Comparison of ENCODE assay signal across 9 mouse cellular contexts in the genomic region with DNA sequence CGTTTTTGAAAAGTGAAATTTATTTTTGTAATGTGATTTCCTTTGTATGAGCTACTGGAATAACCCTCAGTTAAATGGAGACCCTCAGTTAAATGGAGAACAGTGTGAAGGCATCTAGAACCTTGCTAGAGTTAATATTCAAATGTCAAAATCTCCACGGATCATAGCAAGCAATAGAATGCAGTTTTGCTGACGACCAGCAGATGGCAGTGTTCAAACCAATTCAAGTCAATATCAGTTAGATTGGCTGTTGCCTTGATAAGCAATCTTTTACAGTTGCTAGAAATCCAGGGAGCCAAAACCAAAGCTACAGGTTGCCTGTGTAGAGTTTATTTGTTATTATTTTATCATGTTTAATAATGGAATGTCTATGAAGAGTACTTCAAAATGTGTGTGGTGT. TPM values are rescaled to one million over a fixed set of nuclear protein-coding genes. Genes with fewer than 3 reads are reported as not detected.
DNase-seq lines count a peak whose midpoint lies in the region; ATAC-seq and TF ChIP-seq lines count a peak whose summit lies in the region.
"Had no signal": no experiment of that assay in that cellular context is flagged by ENCODE, and none has a peak within 500 bp of the region (broad histone marks: within the 10 kb centered on the region; RNA-seq: fewer than 3 reads in every experiment).

No protein-coding gene starts in this region.

- no peak overlapping the region for H3K4me2 ChIP-seq in forebrain, postnatal 0 days (ENCODE audit: low read depth)
- H3K4me2 ChIP-seq in forebrain, embryonic 13.5 days: no peak overlapping the region
- H3K4me2 ChIP-seq in limb, embryonic 14.5 days (replicated peaks; ENCODE audit: low read depth, low read length, severe bottlenecking): no peak overlapping the region
- H3K4me2 ChIP-seq: neural tube, embryonic 12.5 days had no signal

- no peak overlapping the region for H3K27ac ChIP-seq in forebrain, postnatal 0 days (ENCODE audit: low read depth, low read length)
- H3K27ac ChIP-seq in forebrain, embryonic 13.5 days: no peak overlapping the region
- H3K27ac ChIP-seq in cortical plate, adult 2 months (ENCODE audit: insufficient read depth, low read length): no peak overlapping the region
- H3K27ac ChIP-seq in limb, embryonic 14.5 days (replicated peaks; ENCODE audit: low read depth, low read length): no peak overlapping the region
- H3K27ac ChIP-seq: neural tube, embryonic 12.5 days had no signal

- TF ChIP-seq CTCF in forebrain, postnatal 0 days (IDR thresholded peaks at IDR 0.05; ENCODE audit: low read depth): peak; percentile 89
- TF ChIP-seq CTCF in cortical plate, adult 2 months (IDR thresholded peaks at IDR 0.05; ENCODE audit: extremely low read depth, insufficient read depth, low read length): peak; percentile 58; the same call in 1 of the 2 replicates

- whole genome bisulfite sequencing in forebrain, postnatal 0 days: 23% methylated on average over 3 of the region's 3 CpGs
- WGBS in forebrain, embryonic 13.5 days: 22% methylated on average over 3 of the region's 3 CpGs
- 22% methylated on average over 3 of the region's 3 CpGs for WGBS in limb, embryonic 14.5 days

- H3K4me3 ChIP-seq in forebrain, postnatal 0 days (ENCODE audit: low read depth, low read length): no peak overlapping the region
- H3K4me3 ChIP-seq in forebrain, embryonic 13.5 days: no peak overlapping the region
- no peak overlapping the region for H3K4me3 ChIP-seq in cortical plate, adult 2 months (ENCODE audit: insufficient read depth, low read length)
- no peak overlapping the region for H3K4me3 ChIP-seq in limb, embryonic 14.5 days (replicated peaks; ENCODE audit: low read length)
- H3K4me3 ChIP-seq: neural tube, embryonic 12.5 days had no signal

- no peaks in the 10 kb centered on the region for H3K36me3 ChIP-seq in forebrain, postnatal 0 days (ENCODE audit: insufficient read depth)
- H3K36me3 ChIP-seq in forebrain, embryonic 13.5 days (ENCODE audit: poor library complexity, severe bottlenecking): no peaks in the 10 kb centered on the region
- H3K36me3 ChIP-seq in limb, embryonic 14.5 days (ENCODE audit: control insufficient read depth, insufficient read depth, low read length): no peaks in the 10 kb centered on the region
- H3K36me3 ChIP-seq: neural tube, embryonic 12.5 days had no signal

- ATAC-seq in forebrain, postnatal 0 days: no peak; the same call in 1 of the 2 replicates
- no peak for ATAC-seq in forebrain, embryonic 13.5 days
- no peak for ATAC-seq in limb, embryonic 14.5 days (ENCODE audit: low FRiP score, low read depth)

- H3K4me1 ChIP-seq in forebrain, postnatal 0 days (ENCODE audit: insufficient read depth): no peaks in the 10 kb centered on the region
- H3K4me1 ChIP-seq in forebrain, embryonic 13.5 days: no peaks in the 10 kb centered on the region
- H3K4me1 ChIP-seq in cortical plate, adult 2 months (ENCODE audit: control insufficient read depth, insufficient read depth, low read length): no peaks in the 10 kb centered on the region
- H3K4me1 ChIP-seq in limb, embryonic 14.5 days (ENCODE audit: control insufficient read depth, insufficient read depth, low read length): no peaks in the 10 kb centered on the region
- H3K4me1 ChIP-seq: neural tube, embryonic 12.5 days had no signal

- H3K9me3 ChIP-seq in forebrain, postnatal 0 days (ENCODE audit: low read length): no peaks in the 10 kb centered on the region
- H3K9me3 ChIP-seq in forebrain, embryonic 13.5 days (replicated peaks): no peaks in the 10 kb centered on the region
- H3K9me3 ChIP-seq in limb, embryonic 14.5 days (ENCODE audit: control insufficient read depth, low read length): no peaks in the 10 kb centered on the region
- H3K9me3 ChIP-seq: neural tube, embryonic 12.5 days had no signal

- TF ChIP-seq POLR2A in cortical plate, adult 2 months (IDR thresholded peaks at IDR 0.05; ENCODE audit: extremely low read depth, insufficient read depth, low read length): no peak
- TF ChIP-seq POLR2A in limb, embryonic 14.5 days (IDR thresholded peaks at IDR 0.05; ENCODE audit: borderline replicate concordance, extremely low read depth, insufficient read depth, insufficient read length): no peak

- no peak overlapping the region for H3K9ac ChIP-seq in forebrain, postnatal 0 days
- H3K9ac ChIP-seq in forebrain, embryonic 13.5 days: no peak overlapping the region
- H3K9ac ChIP-seq in limb, embryonic 14.5 days (ENCODE audit: low read depth, low read length, severe bottlenecking): no peak overlapping the region
- H3K9ac ChIP-seq: neural tube, embryonic 12.5 days had no signal

- no peaks in the 10 kb centered on the region for H3K27me3 ChIP-seq in forebrain, postnatal 0 days (ENCODE audit: insufficient read depth, low read length)
- H3K27me3 ChIP-seq in forebrain, embryonic 13.5 days: no peaks in the 10 kb centered on the region
- H3K27me3 ChIP-seq in limb, embryonic 14.5 days (ENCODE audit: control insufficient read depth, insufficient read depth, low read length): no peaks in the 10 kb centered on the region
- H3K27me3 ChIP-seq: neural tube, embryonic 12.5 days had no signal

- peak; percentile 83 for DNase-seq in forebrain, postnatal 0 days
- DNase-seq in urinary bladder, adult 18-20 months (ENCODE audit: low spot score in 2 of 2): peak; percentile 15 to 23
- no peak for DNase-seq in urinary bladder, adult 2 months (ENCODE audit: low spot score)
- DNase-seq in kidney, adult 8-10 months: peak; percentile 26 to 58
- peak; percentile 61 for DNase-seq in limb, embryonic 14.5 days (ENCODE audit: low spot score)
- peak; percentile 29 for DNase-seq in right cerebral cortex, postnatal 14 days

RNA-seq across cellular contexts. Expression of a gene that starts 2.6 kb away (rescaled TPM):
- total RNA-seq in forebrain, postnatal 0 days (2014; rRNA removed): 0.08 and 0.24 TPM in 2 replicates
- polyA plus RNA-seq in forebrain, postnatal 0 days (2015; fragmentation: Nextera tagmentation; extraction: Ambion mirVana): 0.13 and 0.27 TPM in 2 replicates
- polyA plus RNA-seq in forebrain, embryonic 13.5 days (2015; fragmentation: Nextera tagmentation; extraction: Ambion mirVana): 0.08 and 0.09 TPM in 2 replicates
- polyA plus RNA-seq in urinary bladder, adult 2 months (2012; rRNA removed): 0.93 and 1.0 TPM in 2 replicates
- polyA plus RNA-seq in cortical plate, adult 2 months (2012; rRNA removed): 0.15 and 0.19 TPM in 2 replicates
- polyA plus RNA-seq in limb, embryonic 14.5 days (2012; rRNA removed): 3.4 and 3.7 TPM in 2 replicates
- 3.7 and 5.2 TPM in 2 replicates for polyA plus RNA-seq in limb, embryonic 14.5 days (2014; fragmentation: Nextera tagmentation; extraction: Ambion mirVana)

RNA-seq across cellular contexts. Expression of a gene that starts 12.3 kb away (rescaled TPM):
- 8.8 and 13.2 TPM in 2 replicates for total RNA-seq in forebrain, postnatal 0 days (2014; rRNA removed)
- polyA plus RNA-seq in forebrain, postnatal 0 days (2015; fragmentation: Nextera tagmentation; extraction: Ambion mirVana): 5.7 and 7.0 TPM in 2 replicates
- polyA plus RNA-seq in forebrain, embryonic 13.5 days (2015; fragmentation: Nextera tagmentation; extraction: Ambion mirVana): 3.0 and 3.3 TPM in 2 replicates
- 2.8 and 3.4 TPM in 2 replicates for polyA plus RNA-seq in urinary bladder, adult 2 months (2012; rRNA removed)
- polyA plus RNA-seq in cortical plate, adult 2 months (2012; rRNA removed): 2.8 and 2.9 TPM in 2 replicates
- 2.1 and 3.0 TPM in 2 replicates for polyA plus RNA-seq in limb, embryonic 14.5 days (2012; rRNA removed)
- polyA plus RNA-seq in limb, embryonic 14.5 days (2014; fragmentation: Nextera tagmentation; extraction: Ambion mirVana): 4.6 and 5.3 TPM in 2 replicates
